Mouse (Mus musculus): ENCODE measurements at regions not wholly inside any gene's neighbourhood (a gene's known extent, or its start where the extent isn't known, plus 50 kb on each side); places are given as distances from the start of the nearest gene placed in this dataset.

- WGBS: 80% methylated on average over 8 of the region's 8 CpGs
- H3K36me3 ChIP-seq (ENCODE audit: control insufficient read depth, insufficient read depth, low read length): no peaks in the 10 kb centered on the region
These were observed 259.2 kb downstream of the Enc1 start for GRCm38 (mm10) chr13:97500155-97500554.

GRCm38 (mm10) chr13:97498981-97499380, 258.1 kb downstream of the Enc1 start:
- 95% methylated on average over 5 of the region's 5 CpGs for WGBS

More at GRCm38 (mm10) chr13:97500155-97500554, 259.2 kb downstream of the Enc1 start:
- Histone ChIP-seq H3K4me1 (ENCODE audit: control insufficient read depth, insufficient read depth, low read length) (no peaks in the 10 kb centered on the region), H3K27ac (ENCODE audit: insufficient read depth, low read depth, low read length) (no peak overlapping the region), H3K27me3 (replicated peaks; ENCODE audit: control insufficient read depth, insufficient read depth, low read length) (no peaks in the 10 kb centered on the region), H3K4me3 (ENCODE audit: insufficient read depth, low read depth, low read length) (no peak overlapping the region)
- TF ChIP-seq POLR2A (IDR thresholded peaks at IDR 0.05; ENCODE audit: low read depth, low read length) (no peak), CTCF (conservative IDR thresholded peaks at IDR 0.05; ENCODE audit: insufficient read depth, insufficient read length, low read depth, low read length) (no peak)
- no peak for DNase-seq

GRCm38 (mm10) chr13:97497928-97498327, 257.0 kb downstream of the Enc1 start:
- Histone ChIP-seq H3K27me3 (replicated peaks; ENCODE audit: control insufficient read depth, insufficient read depth, low read length) (no peaks in the 10 kb centered on the region), H3K4me1 (ENCODE audit: control insufficient read depth, insufficient read depth, low read length) (no peaks in the 10 kb centered on the region), H3K27ac (ENCODE audit: insufficient read depth, low read depth, low read length) (no peak overlapping the region), H3K4me3 (ENCODE audit: insufficient read depth, low read depth, low read length) (no peak overlapping the region), H3K36me3 (ENCODE audit: control insufficient read depth, insufficient read depth, low read length) (no peaks in the 10 kb centered on the region)
- DNase-seq: no peak
- WGBS: 65% methylated on average over 5 of the region's 5 CpGs
- TF ChIP-seq CTCF (conservative IDR thresholded peaks at IDR 0.05; ENCODE audit: insufficient read depth, insufficient read length, low read depth, low read length): no peak
- no peak for TF ChIP-seq POLR2A (IDR thresholded peaks at IDR 0.05; ENCODE audit: low read depth, low read length)

More at GRCm38 (mm10) chr13:97498981-97499380, 258.1 kb downstream of the Enc1 start:
- Histone ChIP-seq H3K4me1 (ENCODE audit: control insufficient read depth, insufficient read depth, low read length) (no peaks in the 10 kb centered on the region), H3K4me3 (ENCODE audit: insufficient read depth, low read depth, low read length) (no peak overlapping the region), H3K27ac (ENCODE audit: insufficient read depth, low read depth, low read length) (no peak overlapping the region), H3K36me3 (ENCODE audit: control insufficient read depth, insufficient read depth, low read length) (no peaks in the 10 kb centered on the region), H3K27me3 (replicated peaks; ENCODE audit: control insufficient read depth, insufficient read depth, low read length) (no peaks in the 10 kb centered on the region)
- TF ChIP-seq POLR2A (IDR thresholded peaks at IDR 0.05; ENCODE audit: low read depth, low read length): no peak
- no peak for TF ChIP-seq CTCF (conservative IDR thresholded peaks at IDR 0.05; ENCODE audit: insufficient read depth, insufficient read length, low read depth, low read length)
- DNase-seq: no peak

GRCm38 (mm10) chr13:97494770-97495169, 253.9 kb downstream of the Enc1 start:
- Histone ChIP-seq H3K4me3 (ENCODE audit: insufficient read depth, low read depth, low read length) (no peak overlapping the region), H3K36me3 (ENCODE audit: control insufficient read depth, insufficient read depth, low read length) (no peaks in the 10 kb centered on the region), H3K27ac (ENCODE audit: insufficient read depth, low read depth, low read length) (no peak overlapping the region), H3K4me1 (ENCODE audit: control insufficient read depth, insufficient read depth, low read length) (no peaks in the 10 kb centered on the region), H3K27me3 (replicated peaks; ENCODE audit: control insufficient read depth, insufficient read depth, low read length) (no peaks in the 10 kb centered on the region)
- TF ChIP-seq CTCF (conservative IDR thresholded peaks at IDR 0.05; ENCODE audit: insufficient read depth, insufficient read length, low read depth, low read length) (no peak), POLR2A (IDR thresholded peaks at IDR 0.05; ENCODE audit: low read depth, low read length) (no peak)
- DNase-seq: no peak
- WGBS: 87% methylated on average over 2 of the region's 2 CpGs

GRCm38 (mm10) chr13:97493836-97494235, 252.9 kb downstream of the Enc1 start:
- Histone ChIP-seq H3K4me3 (ENCODE audit: insufficient read depth, low read depth, low read length) (no peak overlapping the region), H3K4me1 (ENCODE audit: control insufficient read depth, insufficient read depth, low read length) (no peaks in the 10 kb centered on the region), H3K27ac (ENCODE audit: insufficient read depth, low read depth, low read length) (no peak overlapping the region), H3K36me3 (ENCODE audit: control insufficient read depth, insufficient read depth, low read length) (no peaks in the 10 kb centered on the region), H3K27me3 (replicated peaks; ENCODE audit: control insufficient read depth, insufficient read depth, low read length) (no peaks in the 10 kb centered on the region)
- 81% methylated on average over 7 of the region's 7 CpGs for WGBS
- no peak for TF ChIP-seq POLR2A (IDR thresholded peaks at IDR 0.05; ENCODE audit: low read depth, low read length)
- no peak for TF ChIP-seq CTCF (conservative IDR thresholded peaks at IDR 0.05; ENCODE audit: insufficient read depth, insufficient read length, low read depth, low read length)
- DNase-seq: no peak

- WGBS: 70% methylated on average over 20 of the region's 20 CpGs
- DNase-seq: no peak
These were observed 252.2 kb downstream of the Enc1 start for GRCm38 (mm10) chr13:97492958-97493735.

More at GRCm38 (mm10) chr13:97492958-97493735, 252.2 kb downstream of the Enc1 start:
- Histone ChIP-seq H3K27ac (ENCODE audit: insufficient read depth, low read depth, low read length) (no peak overlapping the region), H3K27me3 (replicated peaks; ENCODE audit: control insufficient read depth, insufficient read depth, low read length) (no peaks in the 10 kb centered on the region), H3K4me3 (ENCODE audit: insufficient read depth, low read depth, low read length) (no peak overlapping the region), H3K36me3 (ENCODE audit: control insufficient read depth, insufficient read depth, low read length) (no peaks in the 10 kb centered on the region), H3K4me1 (ENCODE audit: control insufficient read depth, insufficient read depth, low read length) (no peaks in the 10 kb centered on the region)
- TF ChIP-seq POLR2A (IDR thresholded peaks at IDR 0.05; ENCODE audit: low read depth, low read length) (no peak), CTCF (conservative IDR thresholded peaks at IDR 0.05; ENCODE audit: insufficient read depth, insufficient read length, low read depth, low read length) (no peak)
